Mouse (Mus musculus): ENCODE data around the gene Lrig2. TPM values are rescaled to one million over a fixed set of nuclear protein-coding genes. Genes with fewer than 3 reads are reported as not detected.

Gene Lrig2
- total RNA-seq (2021): 10 to 100 TPM; 35.9 to 36.9 TPM

- intact Hi-C loops (cut with DNase I): loop anchor here (5.0 kb wide), 1 partner anchor 171 kb away; no protein-coding TSS in a partner anchor
Observed at GRCm38 (mm10) chr3:104511538-104512423, at the start of gene Lrig2. TSS of gene Lrig2 (minus strand) at chr3:104511918.

GRCm38 (mm10) chr3:104556624-104557023, 44.9 kb upstream of the Lrig2 start:
- intact Hi-C loops (cut with DNase I): no loop called here
- DNase-seq: no peak

More at GRCm38 (mm10) chr3:104511538-104512423, at the start of gene Lrig2:
- peak; percentile 99 for DNase-seq

DNA sequence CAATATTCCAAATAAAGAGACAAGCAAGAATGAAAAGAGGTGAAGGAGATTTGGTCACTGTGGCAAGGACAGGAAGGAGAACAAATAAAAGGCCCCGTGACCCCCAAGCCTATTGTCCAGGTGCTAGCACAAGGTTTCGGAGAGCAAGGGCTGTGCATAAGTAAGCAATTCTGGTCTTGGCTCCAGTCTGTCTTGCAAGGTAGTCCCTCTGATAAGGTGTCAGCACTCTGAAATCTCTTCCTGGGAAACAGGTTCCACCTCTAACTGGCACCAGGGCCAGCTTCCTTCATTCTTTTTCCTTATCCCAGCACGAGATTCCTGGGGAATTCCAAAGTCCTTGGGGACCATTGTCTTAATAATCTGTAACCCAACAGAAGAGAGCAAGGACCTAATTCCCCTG, 38.9 kb upstream of the Lrig2 start:
- DNase-seq: no peak
- intact Hi-C loops (cut with DNase I): no loop called here

DNA sequence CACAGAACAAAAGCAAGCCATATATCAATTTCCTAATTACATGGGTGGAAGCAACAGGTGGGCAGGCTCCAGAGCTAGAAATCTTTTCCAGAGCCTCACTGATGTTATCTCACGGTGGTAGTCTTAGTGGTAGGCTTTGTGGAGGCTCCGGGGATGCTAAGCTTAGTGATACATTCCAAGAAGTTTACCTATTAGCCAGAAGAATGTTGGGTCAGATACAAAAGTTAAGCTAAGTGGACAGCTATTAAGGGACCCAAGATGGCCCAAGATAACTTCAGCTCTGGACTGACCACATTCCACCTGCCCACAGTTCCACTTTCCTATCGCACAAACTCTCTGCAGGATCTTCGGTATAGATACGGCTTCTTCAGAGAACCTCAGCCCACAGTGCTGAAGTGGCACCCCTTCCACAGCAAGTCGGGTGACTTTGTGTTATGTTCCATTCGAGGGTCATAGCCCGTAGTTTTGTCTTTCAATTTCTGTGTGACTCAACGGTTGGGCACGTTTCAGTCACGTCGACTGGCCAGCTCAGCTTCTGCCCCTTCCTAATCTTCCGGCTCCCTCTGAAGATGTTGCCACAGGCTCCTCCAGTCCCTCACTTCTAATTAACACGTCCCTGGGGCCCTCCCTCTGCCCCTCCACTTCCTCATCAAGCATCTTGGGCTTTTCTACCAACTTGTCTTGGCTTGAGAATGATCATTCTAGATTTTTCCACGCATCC, 36.8 kb upstream of the Lrig2 start:
- no peak for DNase-seq
- intact Hi-C loops (cut with DNase I): loop anchor here (10.0 kb wide), 1 partner anchor 126 kb away; no protein-coding TSS in a partner anchor

DNA sequence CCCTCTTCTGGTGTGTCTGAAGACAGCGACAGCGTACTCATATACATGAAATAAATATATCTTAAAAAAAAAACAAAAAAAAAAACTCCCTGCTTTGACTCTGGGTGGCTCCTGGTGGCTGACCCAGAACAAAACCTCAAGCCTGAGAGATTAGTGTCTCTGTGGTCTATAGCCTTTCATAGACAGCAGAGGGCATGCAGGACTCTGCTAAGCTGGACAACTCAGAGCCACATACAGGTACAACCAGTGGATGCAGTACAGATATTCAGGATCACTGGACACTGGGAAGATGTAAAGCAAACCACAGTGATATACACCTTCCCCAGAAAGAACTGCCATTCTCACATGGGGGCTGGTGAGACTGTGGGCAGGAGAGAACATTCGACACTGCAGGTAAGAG, 32.1 kb upstream of the Lrig2 start:
- intact Hi-C loops (cut with DNase I): loop anchor here (10.0 kb wide), 1 partner anchor 131 kb away; no protein-coding TSS in a partner anchor
- DNase-seq: no peak

- intact Hi-C loops (cut with DNase I): loop anchor here (10.0 kb wide), 1 partner anchor 133 kb away; no protein-coding TSS in a partner anchor
- DNase-seq: no peak
Observed at GRCm38 (mm10) chr3:104542065-104542429, 30.3 kb upstream of the Lrig2 start.

DNA sequence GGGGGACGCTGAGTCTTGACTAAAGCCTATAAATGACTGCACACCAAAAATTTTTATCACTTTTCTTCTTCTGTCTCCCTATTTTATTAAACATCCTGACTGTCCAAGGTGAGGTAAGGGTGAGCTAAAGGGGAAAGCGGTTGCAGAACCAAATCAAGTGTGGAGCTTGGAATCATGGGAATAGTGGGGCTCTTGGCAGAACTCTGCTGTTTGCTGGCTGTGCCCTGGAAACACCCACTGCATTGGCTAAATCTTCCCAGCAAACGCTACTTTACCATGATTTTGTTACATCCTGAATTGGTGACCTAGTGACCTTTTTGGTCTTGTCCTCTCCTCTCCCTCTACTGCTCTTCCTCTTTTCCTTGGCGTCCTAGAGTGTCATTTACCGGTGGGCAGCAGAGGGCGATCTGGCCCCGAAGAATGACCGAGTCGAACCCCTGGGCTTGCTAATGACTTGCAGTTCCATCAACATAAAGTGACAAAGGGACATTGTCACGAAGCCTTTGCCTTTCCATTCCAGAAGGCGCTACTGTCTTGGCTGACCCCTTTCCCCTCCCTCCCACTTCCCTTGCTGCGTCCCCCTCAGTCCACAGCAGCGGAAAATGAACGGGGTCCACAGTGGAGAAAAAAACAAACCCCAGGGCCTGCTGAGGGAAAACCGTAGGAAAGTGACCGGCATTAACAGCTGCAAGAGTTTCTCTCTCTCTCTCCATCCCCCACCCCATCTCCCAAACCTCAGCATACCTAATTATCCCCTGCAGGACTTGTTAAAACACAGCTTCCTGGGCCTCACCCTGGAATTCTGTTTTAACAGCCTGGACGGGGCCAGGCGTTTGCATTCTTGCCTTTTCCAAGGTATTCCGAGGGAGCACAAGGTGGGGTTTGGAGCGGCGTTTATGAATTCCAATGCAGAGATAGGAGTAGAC, 29.7 kb upstream of the Lrig2 start:
- peak; percentile 75 for DNase-seq
- intact Hi-C loops (cut with DNase I): loop anchor here (10.0 kb wide), 1 partner anchor 133 kb away; no protein-coding TSS in a partner anchor

GRCm38 (mm10) chr3:104540480-104541138, 28.9 kb upstream of the Lrig2 start:
- intact Hi-C loops (cut with DNase I): loop anchor here (10.0 kb wide), 1 partner anchor 134 kb away; no protein-coding TSS in a partner anchor
- no peak for DNase-seq

GRCm38 (mm10) chr3:104533223-104533622, 21.5 kb upstream of the Lrig2 start:
- intact Hi-C loops (cut with DNase I): no loop called here

DNA sequence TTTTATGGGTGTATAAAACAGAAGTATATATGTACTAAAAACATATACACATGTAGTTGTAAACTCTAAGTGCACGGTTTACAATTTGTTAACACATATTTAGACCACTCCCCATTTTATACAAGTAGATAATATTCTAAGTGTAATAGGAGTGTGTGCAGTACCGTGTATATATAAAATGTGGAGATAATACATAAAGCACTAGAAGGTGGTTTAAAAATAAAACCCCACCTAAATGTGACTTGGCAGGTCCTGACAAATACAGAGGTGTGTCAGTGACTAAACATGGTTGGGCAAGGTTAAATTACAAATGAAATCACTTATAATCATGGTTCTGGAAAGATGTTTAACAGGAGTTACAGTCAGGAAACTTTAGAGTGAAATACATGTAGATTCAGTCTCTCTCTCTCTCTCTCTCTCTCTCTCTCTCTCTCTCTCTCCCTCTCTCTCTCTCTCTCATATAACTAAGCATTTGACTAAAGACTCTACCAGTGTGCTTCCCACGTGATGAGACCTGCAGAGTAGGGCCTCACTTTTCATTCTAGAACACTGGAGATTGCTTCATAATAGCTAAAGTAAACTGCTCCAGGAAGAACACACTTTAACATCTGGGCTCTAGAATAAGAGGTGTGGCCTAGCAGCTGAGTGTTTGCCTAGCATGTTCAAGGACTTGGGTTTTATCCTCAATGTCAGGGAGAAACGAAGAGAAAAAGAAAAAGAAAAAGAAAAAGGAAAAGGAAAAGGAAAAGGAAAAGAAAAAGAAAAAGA, 14.6 kb upstream of the Lrig2 start:
- DNase-seq: no peak
- intact Hi-C loops (cut with DNase I): no loop called here

More at GRCm38 (mm10) chr3:104533223-104533622, 21.5 kb upstream of the Lrig2 start:
- DNase-seq: no peak

GRCm38 (mm10) chr3:104525516-104525915, 13.8 kb upstream of the Lrig2 start:
- DNase-seq: no peak
- intact Hi-C loops (cut with DNase I): no loop called here

DNA sequence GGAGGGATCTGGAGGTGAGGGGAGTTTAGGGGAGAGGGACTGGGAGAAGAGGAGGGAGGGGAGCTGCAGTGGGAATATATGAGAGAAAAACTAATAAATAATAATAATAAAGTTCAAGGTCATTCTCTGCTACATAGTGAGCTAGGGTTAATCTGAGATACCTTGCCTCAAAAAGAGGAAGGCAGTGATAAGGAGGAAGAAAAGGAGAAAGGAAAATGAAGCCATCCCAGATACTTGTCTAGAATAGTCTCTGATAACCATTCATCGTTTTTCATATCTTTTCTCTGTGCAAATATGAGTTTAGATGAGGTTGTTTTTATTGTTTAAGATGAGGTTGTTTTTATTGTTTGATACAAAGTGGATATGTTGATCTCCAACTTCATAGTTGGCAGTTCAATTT, 13.3 kb upstream of the Lrig2 start:
- no peak for DNase-seq
- intact Hi-C loops (cut with DNase I): no loop called here

- intact Hi-C loops (cut with DNase I): no loop called here
- DNase-seq: no peak
Observed at GRCm38 (mm10) chr3:104523333-104523871, 11.7 kb upstream of the Lrig2 start.

GRCm38 (mm10) chr3:104521341-104521924, 9.7 kb upstream of the Lrig2 start:
- no peak for DNase-seq
- intact Hi-C loops (cut with DNase I): no loop called here

DNA sequence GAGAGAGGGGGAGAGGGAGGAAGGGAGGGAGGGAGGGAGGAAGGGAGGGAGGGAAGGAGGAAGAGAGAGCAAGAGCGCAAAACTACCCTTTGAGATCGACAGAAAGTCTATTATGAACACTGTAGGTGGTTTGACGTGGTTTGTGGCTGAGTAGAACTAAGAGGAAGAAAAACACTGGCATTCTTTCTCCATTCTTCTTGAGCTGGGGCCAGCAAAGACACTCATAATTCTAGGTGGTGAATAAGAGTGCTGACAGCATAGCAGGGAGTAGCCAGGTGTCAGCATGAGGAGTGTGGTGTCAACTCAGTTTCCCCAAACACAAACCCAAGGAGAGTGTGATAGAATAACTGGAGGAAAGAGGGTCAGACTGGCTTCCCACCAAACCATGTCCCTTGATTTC, 8.8 kb upstream of the Lrig2 start:
- no peak for DNase-seq
- intact Hi-C loops (cut with DNase I): no loop called here

DNA sequence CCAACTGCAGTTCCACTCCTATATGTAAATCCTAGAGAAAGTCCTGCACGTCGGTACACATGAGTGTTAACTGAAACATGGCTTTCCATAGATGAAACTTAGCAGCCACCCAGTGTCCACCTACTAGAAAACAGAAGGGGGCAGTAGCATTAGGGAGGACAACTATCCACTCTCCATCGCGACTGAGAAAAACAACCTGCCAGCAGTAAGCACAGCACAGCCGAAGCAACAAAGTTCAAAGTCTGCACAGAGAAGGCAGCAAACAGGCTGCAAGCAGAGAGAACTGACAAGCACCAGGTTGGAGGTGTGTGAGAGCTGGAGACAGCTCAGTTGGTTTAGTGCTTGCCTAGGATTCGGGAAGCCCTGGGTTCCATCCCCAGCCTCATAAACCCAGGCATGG, 7.2 kb upstream of the Lrig2 start:
- no peak for DNase-seq
- intact Hi-C loops (cut with DNase I): no loop called here

DNA sequence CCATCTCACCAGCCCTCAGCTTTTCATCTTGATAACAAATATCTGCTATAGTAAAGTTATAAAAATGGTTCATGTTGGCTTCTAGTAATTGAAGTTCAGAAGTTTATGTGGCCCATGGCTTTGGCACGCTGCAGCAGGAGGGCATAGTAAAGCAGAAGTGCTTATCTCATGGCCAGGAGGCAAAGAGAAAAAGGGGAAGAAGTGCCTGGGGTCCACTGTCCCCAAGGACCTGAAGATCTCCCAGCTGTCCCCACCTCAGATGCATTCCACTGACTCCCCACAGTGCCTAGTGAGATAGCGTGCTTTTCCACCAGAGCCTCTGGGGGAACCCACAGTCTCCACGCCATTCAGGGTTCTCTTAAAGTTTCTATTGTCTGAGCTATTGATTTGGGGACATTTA, 6.7 kb upstream of the Lrig2 start:
- DNase-seq: no peak
- intact Hi-C loops (cut with DNase I): no loop called here

- DNase-seq: no peak
- intact Hi-C loops (cut with DNase I): no loop called here
Observed at GRCm38 (mm10) chr3:104517161-104517560, 5.4 kb upstream of the Lrig2 start.

All from left cerebral cortex, postnatal 4 days (tissue).